11 mouse cellular contexts compared by ENCODE assay signal in genomic region chr17:32629726-32630125, GRCm38 (mm10). TPM values are rescaled to one million over a fixed set of nuclear protein-coding genes. Genes with fewer than 3 reads are reported as not detected.
"Had no signal": no experiment of that assay in that cellular context is flagged by ENCODE, and none has a peak within 500 bp of the region (broad histone marks: within the 10 kb centered on the region; RNA-seq: fewer than 3 reads in every experiment).

No protein-coding gene starts in this region.

RNA-seq across cellular contexts. Expression of gene Cyp4f37, which starts 8.6 kb away (rescaled TPM):
- total RNA-seq: left cerebral cortex, adult 2 months; left cerebral cortex, adult 8-10 months; left cerebral cortex, postnatal 10 days; left cerebral cortex, postnatal 14 days; left cerebral cortex, postnatal 25 days; left cerebral cortex, postnatal 36 days; left cerebral cortex, postnatal 4 days; liver, adult 2 months; megakaryocyte progenitor cell, adult 5-6 weeks; megakaryocyte-erythroid progenitor cell, adult 5-6 weeks; midbrain, postnatal 0 days had no signal

RNA-seq across cellular contexts. Expression of gene Cyp4f40, which starts 29.0 kb away (rescaled TPM):
- total RNA-seq: left cerebral cortex, adult 2 months; left cerebral cortex, adult 8-10 months; left cerebral cortex, postnatal 10 days; left cerebral cortex, postnatal 14 days; left cerebral cortex, postnatal 25 days; left cerebral cortex, postnatal 36 days; left cerebral cortex, postnatal 4 days; liver, adult 2 months; megakaryocyte progenitor cell, adult 5-6 weeks; megakaryocyte-erythroid progenitor cell, adult 5-6 weeks; midbrain, postnatal 0 days had no signal

RNA-seq across cellular contexts. Expression of gene Cyp4f15, which starts 55.7 kb away (rescaled TPM):
- total RNA-seq: megakaryocyte progenitor cell, adult 5-6 weeks; megakaryocyte-erythroid progenitor cell, adult 5-6 weeks had no signal
